Mouse (Mus musculus) activated CD4-positive, CD25-positive, alpha-beta regulatory T cell, adult 4 months (primary cell): ENCODE measurements around the gene Fign. TPM values are rescaled to one million over a fixed set of nuclear protein-coding genes. Genes with fewer than 3 reads are reported as not detected.

Experiments
- ATAC-seq: one replicate; pipeline ENCODE4 v1.8.0; 2017
- polyA plus RNA-seq, 2 experiments: library from polyadenylated mRNA; unstranded; fragments of 100-300 nt; shearing (Covaris generic); gene quantifications; one replicate each; pipeline ENCODE4 v1.2.1; 2017

The Fign gene
- polyA plus RNA-seq, 2 experiments from 2014 or later: 0.12 TPM; not detected in 1

- no peak for ATAC-seq
These were observed 49.7 kb downstream of the Fign start for GRCm38 (mm10) chr2:64048142-64048541.

- ATAC-seq: no peak
These were observed 54.7 kb downstream of the Fign start for GRCm38 (mm10) chr2:64043099-64043498.

GRCm38 (mm10) chr2:64035393-64035792 is 62.4 kb downstream of the Fign start:
- no peak for ATAC-seq

- ATAC-seq: no peak
These were observed 64.0 kb downstream of the Fign start for GRCm38 (mm10) chr2:64033871-64034270.

- no peak for ATAC-seq
These were observed 71.9 kb downstream of the Fign start for GRCm38 (mm10) chr2:64025961-64026360.

GRCm38 (mm10) chr2:63994304-63995023 is 103.4 kb downstream of the Fign start:
- ATAC-seq: no peak

- no peak for ATAC-seq
These were observed 112.4 kb downstream of the Fign start for GRCm38 (mm10) chr2:63985426-63985825.

- ATAC-seq: no peak
These were observed 115.5 kb downstream of the Fign start for GRCm38 (mm10) chr2:63982351-63982751.

GRCm38 (mm10) chr2:63981449-63981848 is 116.4 kb downstream of the Fign start:
- no peak for ATAC-seq

GRCm38 (mm10) chr2:63969633-63970032 is 128.2 kb downstream of the Fign start:
- ATAC-seq: no peak

- no peak for ATAC-seq
These were observed 166.8 kb downstream of the Fign start for GRCm38 (mm10) chr2:63931041-63931440.

- ATAC-seq: no peak
These were observed 171.2 kb downstream of the Fign start for GRCm38 (mm10) chr2:63926481-63927097.

- no peak for ATAC-seq
These were observed 172.1 kb downstream of the Fign start for GRCm38 (mm10) chr2:63925721-63926235.
